Mouse (Mus musculus) hindbrain, embryonic 15.5 days (tissue): ENCODE data around the gene Zdhhc25. TPM values are rescaled to one million over a fixed set of nuclear protein-coding genes. Genes with fewer than 3 reads are reported as not detected.

Source experiments
- ATAC-seq: fragments of 200-750 bp; cut with Nextera tagmentation; 2 replicates; pipeline ENCODE4 v1.8.0; 2017; ENCODE audit warnings: low read depth, moderate number of reproducible peaks, moderate TSS enrichment; ENCODE audit not compliant: low FRiP score
- H3K27ac ChIP-seq: fragments of 300-500 bp; sonication (generic); replicated peaks from 2 replicates; pipeline ENCODE4 v1.5.1; 2015; ENCODE audit warnings: mild to moderate bottlenecking, inconsistent platforms
- H3K27me3 ChIP-seq: fragments of 300-500 bp; sonication (generic); 2 replicates; pipeline ENCODE4 v1.6.1; 2015; ENCODE audit warnings: control low read depth, inconsistent platforms
- H3K36me3 ChIP-seq: fragments of 300-500 bp; sonication (generic); 2 replicates; pipeline ENCODE4 v1.6.1; 2015; ENCODE audit warnings: control low read depth, inconsistent platforms
- H3K4me1 ChIP-seq: fragments of 300-500 bp; sonication (generic); replicated peaks from 2 replicates; pipeline ENCODE4 v1.6.1; 2015; ENCODE audit warnings: control low read depth, inconsistent platforms
- H3K4me2 ChIP-seq: fragments of 300-500 bp; sonication (generic); 2 replicates; pipeline ENCODE4 v1.6.1; 2015; ENCODE audit warnings: moderate library complexity, mild to moderate bottlenecking, inconsistent platforms
- H3K4me3 ChIP-seq: fragments of 300-500 bp; sonication (generic); 2 replicates; pipeline ENCODE4 v1.5.1; 2015; ENCODE audit warnings: mild to moderate bottlenecking, inconsistent platforms
- H3K9ac ChIP-seq: fragments of 300-500 bp; sonication (generic); 2 replicates; pipeline ENCODE4 v1.6.1; 2015; ENCODE audit warnings: inconsistent platforms
- H3K9me3 ChIP-seq: fragments of 300-500 bp; sonication (generic); 2 replicates; pipeline ENCODE4 v1.6.1; 2016; ENCODE audit warnings: control low read depth, inconsistent platforms
- WGBS: fragments of 180-500 bp; shearing (Covaris S2); methylation state at CpG from one replicate; pipeline ENCODE4 v1.1.7; 2015; 5-methylcytosine and 5-hydroxymethylcytosine counted together
- polyA plus RNA-seq: library from polyadenylated mRNA; unstranded; fragments of >200 nt; fragmentation: Nextera tagmentation; extraction: Ambion mirVana; gene quantifications from 2 replicates; pipeline ENCODE4 v1.2.1, GENCODE M21; 2015

Gene Zdhhc25
- polyA plus RNA-seq, 1 experiment from 2014 or later = not detected

DNA sequence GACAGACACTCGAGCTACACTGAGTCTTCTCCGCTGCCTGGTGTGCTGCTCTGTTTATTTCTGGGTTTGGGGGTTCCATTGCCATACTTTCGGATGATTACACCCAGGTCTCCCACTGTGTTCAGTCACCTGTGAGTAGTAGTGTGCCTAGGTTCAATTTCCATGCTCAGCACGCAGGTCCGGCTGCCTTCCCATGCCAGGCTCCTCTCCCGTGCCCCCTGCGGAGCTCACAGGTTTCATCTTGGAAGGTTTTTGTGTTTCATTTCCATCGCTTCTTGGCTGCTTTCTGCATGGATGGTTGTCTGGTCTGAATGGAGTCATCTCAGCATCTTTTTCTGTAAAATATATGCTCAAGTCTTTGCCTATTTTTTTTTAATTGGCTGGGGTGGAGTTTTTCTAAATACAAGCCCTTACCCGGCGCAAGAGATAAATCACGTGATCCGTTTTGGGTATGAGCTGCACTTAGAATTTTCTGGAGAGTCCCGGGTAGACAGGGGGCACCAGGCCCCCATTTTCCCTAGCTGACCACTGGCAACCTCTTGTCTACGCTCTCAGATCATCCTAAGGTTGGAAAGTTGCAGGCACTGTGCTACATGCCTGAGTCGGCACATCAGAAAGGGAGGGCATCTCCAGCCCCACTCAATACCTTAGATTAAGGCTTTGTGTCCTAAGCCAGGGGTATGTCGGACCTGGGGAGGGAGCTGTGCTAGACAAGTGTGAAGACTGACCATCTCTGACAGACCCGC lies 4.7 kb downstream of the Zdhhc25 start:
- Histone ChIP-seq H3K27me3 (no peaks in the 10 kb centered on the region), H3K4me1 (no peaks in the 10 kb centered on the region), H3K9ac (no peak overlapping the region), H3K9me3 (no peaks in the 10 kb centered on the region), H3K4me2 (no peak overlapping the region), H3K27ac (no peak overlapping the region), H3K36me3 (no peaks in the 10 kb centered on the region), H3K4me3 (no peak overlapping the region)
- ATAC-seq = no peak
- WGBS = 87% methylated on average over 17 of the region's 17 CpGs

DNA sequence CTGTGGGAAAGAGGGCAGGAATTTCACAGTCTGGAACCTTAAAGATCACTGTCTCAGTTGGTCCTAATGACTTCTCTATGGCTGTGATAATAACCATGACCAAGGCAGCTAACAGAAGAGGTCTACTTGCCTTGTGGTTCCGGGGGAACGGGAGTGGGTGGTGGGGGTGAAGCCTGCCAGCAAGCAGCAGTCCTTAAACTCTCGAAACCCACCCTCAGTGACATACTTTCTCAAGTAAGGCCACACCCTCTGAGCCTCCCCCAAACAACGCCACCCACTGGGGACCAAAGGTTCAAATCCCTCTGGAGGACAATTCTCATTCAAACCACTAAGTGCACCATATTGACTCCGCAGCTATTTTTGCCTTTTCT lies 5.3 kb downstream of the Zdhhc25 start:
- no peak for ATAC-seq
- H3K9ac ChIP-seq = no peak overlapping the region
- no peak overlapping the region for H3K4me3 ChIP-seq
- no peaks in the 10 kb centered on the region for H3K9me3 ChIP-seq
- no peak overlapping the region for H3K27ac ChIP-seq
- WGBS = 81% methylated on average over 5 of the region's 5 CpGs
- no peaks in the 10 kb centered on the region for H3K4me1 ChIP-seq
- H3K27me3 ChIP-seq = no peaks in the 10 kb centered on the region
- no peak overlapping the region for H3K4me2 ChIP-seq
- H3K36me3 ChIP-seq = no peaks in the 10 kb centered on the region

DNA sequence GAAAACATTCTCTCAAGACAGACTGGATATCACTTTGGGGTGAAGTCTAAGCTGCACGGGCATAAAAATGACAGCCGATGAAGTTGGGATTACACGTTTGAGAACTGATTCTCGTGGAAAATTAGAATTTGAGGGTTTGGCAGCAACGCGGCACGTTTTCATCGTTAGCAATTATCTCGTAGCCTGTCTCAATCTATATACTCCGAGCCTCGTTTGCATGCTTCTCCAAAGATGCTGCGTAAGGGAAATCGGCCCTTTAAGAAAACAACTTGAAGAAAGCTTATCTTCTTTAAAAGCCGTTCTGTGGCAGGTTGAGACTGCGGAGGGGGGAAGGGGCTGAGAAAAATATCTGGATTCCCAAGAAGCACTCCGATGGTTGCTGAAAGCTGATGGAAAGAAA lies 17.0 kb downstream of the Zdhhc25 start:
- H3K36me3 ChIP-seq = no peaks in the 10 kb centered on the region
- H3K9me3 ChIP-seq = no peaks in the 10 kb centered on the region
- H3K4me2 ChIP-seq = no peak overlapping the region
- H3K4me3 ChIP-seq = no peak overlapping the region
- peak overlapping the region; percentile 31; the same call in 1 of the 2 replicates for H3K27ac ChIP-seq
- WGBS = 73% methylated on average over 16 of the region's 16 CpGs
- ATAC-seq = no peak
- no peaks in the 10 kb centered on the region for H3K27me3 ChIP-seq
- peaks cover 5% of the 10 kb centered on the region; the same call in 1 of the 2 replicates for H3K4me1 ChIP-seq
- no peak overlapping the region for H3K9ac ChIP-seq

DNA sequence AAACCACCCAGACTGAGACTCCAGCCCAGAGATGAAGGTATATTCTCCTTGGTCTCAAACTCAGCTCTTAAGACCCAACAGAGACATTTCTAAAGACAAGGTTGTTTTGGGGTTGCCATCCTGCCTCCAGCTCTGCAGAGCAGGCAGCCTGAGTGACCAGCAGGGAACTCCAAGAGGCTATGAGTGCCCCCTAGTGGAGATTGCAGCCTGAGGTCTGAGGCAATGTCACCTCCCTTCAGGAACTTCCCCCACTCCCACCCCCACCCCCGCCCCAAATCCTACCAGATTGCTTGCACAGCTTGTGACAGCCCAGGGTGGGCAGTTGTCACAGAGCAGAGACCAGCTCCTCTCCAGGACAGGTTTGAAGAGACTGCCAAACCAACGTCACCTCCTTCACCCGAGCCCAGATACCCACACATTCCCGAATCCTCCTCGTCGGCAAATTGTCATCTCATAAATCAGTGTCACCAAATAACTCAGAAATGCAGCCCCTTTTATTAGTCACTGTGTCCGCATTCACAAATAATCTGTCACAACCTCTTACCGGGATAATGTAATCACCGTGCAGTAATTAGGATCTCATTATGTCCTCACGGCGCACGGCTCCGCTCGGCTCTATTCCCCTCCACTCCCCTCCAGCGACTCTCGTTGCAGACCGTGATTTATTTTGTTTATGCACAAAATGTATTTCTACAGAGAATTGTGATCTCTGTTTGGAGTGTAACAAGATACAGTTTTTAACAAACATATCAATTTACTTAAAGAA lies 18.1 kb downstream of the Zdhhc25 start:
- H3K4me3 ChIP-seq = no peak overlapping the region
- peaks cover under 1% of the 10 kb centered on the region; the same call in 1 of the 2 replicates for H3K4me1 ChIP-seq
- ATAC-seq = no peak
- no peaks in the 10 kb centered on the region for H3K9me3 ChIP-seq
- H3K36me3 ChIP-seq = no peaks in the 10 kb centered on the region
- H3K9ac ChIP-seq = no peak overlapping the region
- H3K4me2 ChIP-seq = peak overlapping the region; percentile 30; the same call in 1 of the 2 replicates
- H3K27me3 ChIP-seq = no peaks in the 10 kb centered on the region
- H3K27ac ChIP-seq = no peak overlapping the region
- 34% methylated on average over 17 of the region's 17 CpGs for WGBS

DNA sequence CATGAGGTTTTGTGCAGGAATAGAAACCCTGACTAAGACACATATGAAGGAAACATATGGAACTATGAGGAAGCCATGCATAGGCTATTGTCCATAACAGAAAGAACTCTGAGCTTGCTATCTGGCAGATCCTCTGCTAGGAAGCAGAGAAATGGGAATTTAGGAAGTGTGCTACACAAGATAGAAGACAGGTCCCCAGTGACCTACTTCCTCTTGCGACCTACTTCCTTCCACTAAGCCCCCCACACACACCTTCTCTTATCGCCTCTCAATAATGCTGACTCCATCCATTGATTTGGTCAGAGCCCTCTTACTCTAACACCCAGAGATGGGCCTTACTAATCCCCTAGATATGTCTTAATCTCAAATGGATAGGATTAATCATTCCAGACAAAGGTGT lies 19.9 kb downstream of the Zdhhc25 start:
- Histone ChIP-seq H3K9me3 (no peaks in the 10 kb centered on the region), H3K27ac (no peak overlapping the region), H3K9ac (no peak overlapping the region), H3K4me3 (no peak overlapping the region), H3K4me1 (no peaks in the 10 kb centered on the region; the same call in 1 of the 2 replicates), H3K27me3 (no peaks in the 10 kb centered on the region), H3K36me3 (no peaks in the 10 kb centered on the region), H3K4me2 (no peak overlapping the region)
- ATAC-seq = no peak
- WGBS = 94% methylated on average over 2 of the region's 2 CpGs

DNA sequence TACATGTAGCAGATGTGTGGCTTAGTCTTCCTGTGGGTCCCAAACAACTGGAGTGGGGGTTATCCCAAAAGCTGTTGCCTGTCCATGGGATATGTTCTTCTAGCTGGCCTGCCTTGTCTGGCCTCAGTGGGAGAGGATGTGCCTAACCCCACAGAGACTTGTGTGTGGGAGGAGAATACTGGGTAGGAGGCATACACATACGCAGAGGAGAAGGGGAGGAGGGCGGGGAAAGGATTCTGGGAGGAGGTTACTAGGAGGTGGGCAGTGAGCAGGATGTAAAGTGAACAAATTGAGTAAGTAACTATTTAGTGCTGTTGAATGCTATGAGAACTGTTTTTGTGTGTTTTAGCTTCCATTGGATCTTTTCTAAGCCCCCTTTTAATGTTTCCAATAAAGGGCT lies 23.8 kb downstream of the Zdhhc25 start:
- Histone ChIP-seq H3K9ac (no peak overlapping the region), H3K4me1 (no peaks in the 10 kb centered on the region), H3K36me3 (no peaks in the 10 kb centered on the region), H3K27ac (no peak overlapping the region), H3K4me2 (no peak overlapping the region), H3K27me3 (no peaks in the 10 kb centered on the region), H3K9me3 (no peaks in the 10 kb centered on the region), H3K4me3 (no peak overlapping the region)
- ATAC-seq = no peak
- WGBS = 90% methylated on average over 2 of the region's 2 CpGs

DNA sequence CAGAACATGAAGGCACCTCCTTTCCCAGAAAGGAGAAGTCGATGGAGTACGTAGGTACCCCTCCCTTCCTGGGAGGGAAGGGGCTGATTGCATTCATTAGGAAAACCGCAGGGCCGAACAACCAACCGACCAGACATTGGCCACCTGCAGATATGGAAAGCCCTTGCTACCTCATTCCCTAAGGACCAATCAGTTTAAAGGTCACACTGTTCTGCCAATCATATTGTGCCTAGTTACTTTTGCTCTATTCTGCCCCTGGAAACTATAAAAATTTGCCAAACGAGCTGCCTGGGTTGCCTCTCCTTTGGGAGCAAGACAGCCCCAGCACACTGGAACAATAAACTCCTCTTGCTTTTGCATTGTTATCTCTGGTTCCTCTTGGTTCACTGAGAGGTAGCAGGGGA lies 24.8 kb downstream of the Zdhhc25 start:
- no peak overlapping the region for H3K27ac ChIP-seq
- H3K4me2 ChIP-seq = no peak overlapping the region
- no peak for ATAC-seq
- H3K4me3 ChIP-seq = no peak overlapping the region
- no peak overlapping the region for H3K9ac ChIP-seq
- H3K4me1 ChIP-seq = no peaks in the 10 kb centered on the region
- H3K9me3 ChIP-seq = no peaks in the 10 kb centered on the region
- H3K27me3 ChIP-seq = no peaks in the 10 kb centered on the region
- WGBS = 60% methylated on average over 6 of the region's 6 CpGs
- H3K36me3 ChIP-seq = no peaks in the 10 kb centered on the region

DNA sequence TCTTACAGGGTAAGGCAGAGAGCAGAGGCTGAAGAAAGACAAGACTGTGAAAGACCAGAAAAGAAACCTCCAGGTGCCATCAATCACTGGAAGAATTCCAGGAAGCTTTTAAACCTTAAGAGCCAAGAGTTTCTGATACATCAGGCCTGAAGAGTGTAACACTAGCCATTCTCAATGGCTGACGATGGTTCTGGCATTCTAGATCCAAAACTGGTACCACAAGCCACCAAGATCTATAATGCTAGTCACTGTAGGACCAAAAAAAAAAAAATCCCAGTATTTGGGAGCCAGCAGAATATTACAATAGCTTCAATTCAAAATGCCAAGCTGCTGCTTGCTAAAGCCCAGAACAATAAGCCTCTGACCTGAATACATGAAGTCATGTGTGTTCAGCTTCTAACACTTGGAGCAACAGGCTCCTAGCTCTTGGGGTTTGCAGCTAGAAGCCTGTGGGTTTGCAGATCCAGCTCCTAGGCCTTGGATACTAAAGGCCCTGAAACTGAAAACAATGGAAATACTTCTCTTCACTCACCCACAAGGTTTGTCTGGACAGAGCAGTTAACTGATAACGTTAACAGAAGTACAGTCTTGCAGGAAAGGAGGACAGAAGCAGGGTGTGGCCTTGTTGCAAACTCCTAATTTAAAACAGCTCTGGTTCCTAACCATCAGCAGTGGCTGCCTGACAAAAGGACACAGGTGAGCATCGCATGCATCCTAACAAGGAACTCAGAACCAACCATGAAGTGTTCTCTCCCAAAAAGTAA lies 25.4 kb downstream of the Zdhhc25 start:
- H3K36me3 ChIP-seq = no peaks in the 10 kb centered on the region
- no peak overlapping the region for H3K4me3 ChIP-seq
- H3K4me1 ChIP-seq = no peaks in the 10 kb centered on the region
- no peaks in the 10 kb centered on the region for H3K27me3 ChIP-seq
- 91% methylated on average over 3 of the region's 3 CpGs for WGBS
- no peak overlapping the region for H3K4me2 ChIP-seq
- no peak overlapping the region for H3K27ac ChIP-seq
- ATAC-seq = no peak
- no peaks in the 10 kb centered on the region for H3K9me3 ChIP-seq
- no peak overlapping the region for H3K9ac ChIP-seq

DNA sequence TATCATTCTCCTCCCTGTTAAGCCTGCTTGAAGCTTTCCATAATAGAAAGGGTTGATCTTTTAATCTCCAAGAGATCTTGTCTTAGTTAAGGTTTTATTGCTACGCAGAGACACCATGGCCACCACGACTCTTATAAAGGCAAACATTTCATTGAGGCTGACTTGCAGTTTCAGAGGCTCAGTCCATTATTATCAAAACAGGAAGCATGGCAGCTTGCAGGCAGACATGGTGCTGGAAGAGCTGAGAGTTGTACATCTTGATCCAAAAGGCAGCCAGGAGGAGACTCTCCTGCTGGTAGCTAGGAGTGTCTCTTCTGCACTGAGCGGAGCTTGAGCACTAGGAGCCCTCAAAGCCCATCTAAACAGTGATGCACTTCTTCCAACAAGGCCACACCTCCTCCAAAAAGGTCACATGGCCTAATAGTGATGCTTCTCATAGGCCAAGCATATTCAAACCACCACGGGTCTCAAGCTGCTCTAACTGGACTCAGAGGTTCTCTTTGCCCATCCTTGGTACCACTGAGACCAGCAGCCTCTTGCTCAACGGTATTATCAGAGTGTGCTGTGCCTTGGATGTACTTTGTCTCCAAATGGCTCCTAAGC lies 26.9 kb downstream of the Zdhhc25 start:
- ATAC-seq = no peak
- Histone ChIP-seq H3K4me1 (no peaks in the 10 kb centered on the region), H3K27me3 (no peaks in the 10 kb centered on the region), H3K36me3 (no peaks in the 10 kb centered on the region), H3K9ac (no peak overlapping the region), H3K4me3 (no peak overlapping the region), H3K4me2 (no peak overlapping the region), H3K27ac (no peak overlapping the region), H3K9me3 (no peaks in the 10 kb centered on the region)
- 86% methylated on average over 5 of the region's 5 CpGs for WGBS

DNA sequence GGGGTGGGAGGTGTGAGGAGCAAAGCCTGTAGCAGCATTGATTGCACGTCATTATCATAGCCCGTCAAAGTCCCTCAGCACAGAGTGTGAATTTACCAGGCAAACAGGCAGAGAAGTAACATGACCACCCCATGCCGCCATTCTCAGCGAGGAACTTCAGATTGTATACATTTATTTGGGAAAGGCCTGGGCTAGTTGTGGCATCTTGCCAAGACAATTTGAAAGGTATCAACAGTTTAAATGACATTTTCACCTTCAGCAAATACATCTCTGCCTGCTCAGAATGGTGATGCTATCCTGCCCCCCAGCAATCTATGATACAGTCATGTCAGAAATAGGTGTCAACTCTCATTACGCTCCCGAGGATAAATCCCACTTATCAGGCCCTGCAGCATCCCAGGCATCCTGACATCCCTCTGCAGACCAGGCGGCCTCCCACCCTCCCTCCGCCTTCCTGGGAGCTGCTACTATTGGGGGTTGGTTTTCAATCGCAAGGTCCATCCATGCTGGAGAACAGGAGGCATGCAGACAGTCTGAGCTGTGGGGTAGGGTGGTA lies 28.8 kb downstream of the Zdhhc25 start:
- H3K4me2 ChIP-seq = no peak overlapping the region
- H3K4me1 ChIP-seq = no peaks in the 10 kb centered on the region
- H3K9ac ChIP-seq = no peak overlapping the region
- no peaks in the 10 kb centered on the region for H3K27me3 ChIP-seq
- no peak for ATAC-seq
- H3K27ac ChIP-seq = no peak overlapping the region
- 73% methylated on average over 9 of the region's 9 CpGs for whole genome bisulfite sequencing
- no peak overlapping the region for H3K4me3 ChIP-seq
- H3K9me3 ChIP-seq = no peaks in the 10 kb centered on the region
- no peaks in the 10 kb centered on the region for H3K36me3 ChIP-seq

DNA sequence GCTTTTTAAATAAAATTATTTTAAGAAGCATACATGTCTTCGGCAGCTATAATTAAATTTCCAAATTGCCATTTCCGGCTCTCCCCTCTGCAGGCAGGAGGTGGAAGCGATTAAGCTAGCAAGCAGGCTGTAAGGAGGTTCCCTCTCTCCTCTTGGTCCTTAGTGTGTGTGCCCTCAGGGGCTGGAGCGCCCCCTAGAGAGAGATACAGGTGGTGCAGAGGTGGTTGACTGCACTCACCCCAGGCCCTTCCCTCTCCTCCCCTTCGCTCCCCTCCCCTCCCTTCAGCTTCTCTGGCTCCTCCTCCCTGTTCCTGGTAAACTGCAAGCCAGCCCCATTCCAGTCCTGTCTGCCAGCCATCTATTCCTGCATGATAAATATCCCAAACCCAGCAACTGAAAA lies 35.1 kb downstream of the Zdhhc25 start:
- Histone ChIP-seq H3K4me2 (no peak overlapping the region), H3K9me3 (no peaks in the 10 kb centered on the region), H3K4me1 (0 out of 2 replicates have a peak, but pooled peaks cover 5% of the 10 kb centered on the region), H3K4me3 (no peak overlapping the region), H3K27ac (no peak overlapping the region), H3K27me3 (no peaks in the 10 kb centered on the region), H3K36me3 (no peaks in the 10 kb centered on the region), H3K9ac (no peak overlapping the region)
- no peak for ATAC-seq
- 66% methylated on average over 5 of the region's 5 CpGs for WGBS
